Mouse (Mus musculus) embryo, embryonic 10.5 days (tissue): ENCODE results near the gene Gzmf.
"Not testable (repeated sequence)": the region's sequence is repeated elsewhere in the genome, so short reads cannot be mapped to it uniquely, and the experiment has no call there.

Experiments used
- DNase-seq: peaks from one replicate; pipeline ENCODE4 v3.0.0-alpha.2; 2015; ENCODE audit warnings: low spot score

Gzmf gene

DNA sequence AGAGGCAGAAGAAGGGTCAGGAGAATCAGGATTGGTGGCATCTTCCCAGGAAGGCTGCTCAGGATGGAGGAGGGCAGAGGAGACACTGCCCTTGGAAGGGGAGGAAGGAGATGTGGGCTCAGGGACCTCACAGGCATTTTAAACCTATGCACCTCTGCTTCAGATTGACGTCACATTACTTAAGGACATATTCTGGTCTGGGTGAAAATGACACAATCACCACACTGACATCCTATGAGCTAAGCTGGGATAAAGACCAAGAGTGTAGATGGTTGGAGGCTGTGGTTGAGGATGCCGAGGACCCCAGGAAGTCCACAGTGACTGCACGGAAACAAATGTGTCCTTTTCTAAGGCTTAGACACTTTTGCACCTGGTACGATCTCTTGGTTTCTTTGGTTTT, at the start of gene Gzmf:
TSS of gene Gzmf (minus strand) at position 101 of the 400 bp plus-strand sequence.
- DNase-seq: no peak

DNA sequence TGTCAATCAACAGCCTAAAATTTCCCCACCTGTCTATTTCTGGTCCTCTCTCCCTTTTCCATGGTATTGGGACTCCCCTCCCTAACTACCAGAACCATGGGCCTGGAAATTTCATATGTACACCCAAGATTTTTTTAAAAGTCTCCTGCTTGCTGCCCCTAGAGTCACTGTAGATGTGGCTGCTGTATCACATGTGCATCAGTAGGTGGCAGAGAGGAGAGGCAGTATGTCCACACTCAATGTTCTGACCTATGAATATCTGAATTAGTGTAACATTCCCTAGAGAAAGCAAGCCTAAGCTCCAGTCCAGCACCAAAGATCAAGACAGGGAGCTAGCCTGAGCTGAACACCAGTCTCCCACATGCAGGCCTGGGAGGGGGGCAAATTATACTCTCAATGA, 29.2 kb upstream of the Gzmf start:
- no peak for DNase-seq

DNA sequence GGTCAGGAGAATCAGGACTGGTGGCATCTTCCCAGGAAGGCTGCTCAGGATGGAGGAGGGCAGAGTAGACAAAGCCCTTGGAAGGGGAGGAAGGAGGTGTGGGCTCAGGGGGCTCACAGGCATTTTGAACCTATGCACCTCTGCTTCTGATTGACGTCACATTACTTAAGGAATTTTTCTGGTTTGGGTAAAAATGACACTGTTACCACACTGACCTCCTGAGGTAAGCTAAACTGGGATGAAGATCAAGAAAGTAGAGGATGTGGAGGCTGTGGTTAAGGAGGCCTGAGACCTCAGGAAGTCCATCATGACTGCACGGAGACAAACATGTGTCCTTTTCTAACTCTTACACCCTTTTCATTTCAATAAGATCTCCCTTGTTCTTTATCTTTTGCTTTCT, 23.3 kb upstream of the Gzmf start, which contains the start of gene Gzmc:
TSS of gene Gzmc (minus strand) at position 101 of the 400 bp plus-strand sequence.
- DNase-seq: no peak

DNA sequence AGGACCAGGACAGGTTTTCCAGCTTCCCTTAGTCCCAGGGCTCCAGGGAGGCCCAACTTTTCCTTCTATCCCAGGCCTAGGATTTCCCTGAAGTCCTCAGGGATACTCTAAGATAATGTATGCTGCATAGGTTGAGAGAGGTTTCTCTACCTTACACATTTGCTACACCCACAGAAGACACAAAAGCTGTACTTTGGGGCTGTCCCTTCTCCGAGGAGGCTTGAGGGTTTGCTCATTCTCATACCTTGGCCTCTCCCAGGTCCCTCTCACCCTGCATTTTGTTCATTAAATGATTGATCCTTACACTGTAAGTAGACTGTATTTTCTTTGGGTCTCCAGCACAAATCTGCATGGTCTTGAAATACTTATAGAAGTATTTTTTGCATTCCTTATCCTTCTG, 5.6 kb downstream of the Gzmf start:
- no peak for DNase-seq

DNA sequence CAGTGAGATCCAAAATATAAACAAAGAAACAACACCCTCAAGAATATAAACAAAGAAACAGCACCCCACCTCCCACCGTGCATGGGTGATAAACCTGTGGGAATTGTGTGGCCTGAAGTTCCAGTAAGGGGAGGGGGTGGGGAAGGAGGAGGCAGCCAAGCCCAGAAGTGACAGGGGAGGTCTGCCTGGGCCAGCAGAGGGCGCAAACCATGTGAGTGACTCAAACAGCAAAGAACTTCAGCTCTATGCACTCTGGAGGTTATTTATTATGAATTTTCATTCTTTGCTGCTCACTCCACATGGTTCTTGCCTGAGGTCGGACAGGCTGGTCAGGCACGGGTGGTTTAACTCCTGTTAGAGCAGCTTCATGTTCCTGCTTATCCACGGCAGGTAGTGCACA, 6.2 kb downstream of the Gzmf start:
- DNase-seq: peak; percentile 69

DNA sequence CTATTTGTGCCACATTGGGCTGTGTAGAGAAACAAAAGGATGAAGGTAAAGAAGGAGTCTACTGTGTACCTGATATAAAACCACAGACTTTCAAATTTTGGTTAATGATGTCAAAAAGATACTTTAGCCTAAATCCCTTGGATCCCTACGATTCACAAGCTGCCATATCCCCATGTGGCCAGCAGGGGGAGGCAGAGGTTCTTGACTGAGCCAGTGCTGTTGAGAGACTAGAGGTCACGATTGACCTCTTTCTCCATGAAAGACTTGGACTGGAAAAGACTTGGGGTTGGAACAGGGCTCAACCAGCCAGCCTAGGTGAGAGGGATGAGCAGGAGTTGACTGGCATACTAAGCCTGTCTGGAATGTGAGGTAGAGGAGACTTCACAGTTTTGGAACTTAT, 7.2 kb downstream of the Gzmf start:
- peak; percentile 78 for DNase-seq

DNA sequence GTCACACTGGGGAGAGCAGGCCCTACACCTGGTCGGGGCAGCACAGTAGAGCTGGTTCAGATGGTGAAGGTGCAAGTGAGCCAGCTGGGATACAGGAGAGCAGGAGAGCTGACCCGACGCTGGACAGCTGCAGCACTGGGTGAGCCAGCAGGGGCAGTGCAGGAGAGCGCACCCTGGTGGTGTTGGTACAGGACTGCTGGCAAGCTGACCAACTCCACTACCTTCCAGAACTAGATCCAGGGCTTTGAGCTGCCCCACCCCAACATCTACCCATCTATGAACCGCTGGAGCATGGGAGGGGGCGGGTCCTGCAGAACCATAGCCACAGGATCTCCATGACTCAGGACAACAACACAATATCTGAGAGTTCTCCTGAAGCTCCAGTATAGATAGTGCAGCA, 24.3 kb downstream of the Gzmf start:
- peak; percentile 4 for DNase-seq

DNA sequence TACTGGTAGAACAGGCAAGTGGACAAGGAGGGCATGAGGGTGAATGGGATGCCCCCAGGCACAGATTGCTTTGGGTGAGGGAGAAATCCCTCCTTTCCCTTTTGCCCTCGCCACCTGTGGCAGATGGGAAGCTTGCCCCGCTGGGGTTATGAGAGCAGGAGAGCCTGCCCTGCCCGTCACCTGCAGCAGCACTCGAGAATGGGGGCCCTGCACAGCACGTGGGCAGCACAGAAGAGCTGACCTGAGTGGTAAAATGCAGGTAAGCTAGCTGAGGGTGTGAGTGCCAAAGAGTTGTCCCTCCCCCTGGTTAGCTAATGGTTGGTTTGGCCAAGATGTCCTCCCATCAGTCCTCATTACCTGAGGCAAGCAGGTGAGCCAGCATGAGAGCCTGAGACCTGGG, 24.7 kb downstream of the Gzmf start:
- no peak for DNase-seq

DNA sequence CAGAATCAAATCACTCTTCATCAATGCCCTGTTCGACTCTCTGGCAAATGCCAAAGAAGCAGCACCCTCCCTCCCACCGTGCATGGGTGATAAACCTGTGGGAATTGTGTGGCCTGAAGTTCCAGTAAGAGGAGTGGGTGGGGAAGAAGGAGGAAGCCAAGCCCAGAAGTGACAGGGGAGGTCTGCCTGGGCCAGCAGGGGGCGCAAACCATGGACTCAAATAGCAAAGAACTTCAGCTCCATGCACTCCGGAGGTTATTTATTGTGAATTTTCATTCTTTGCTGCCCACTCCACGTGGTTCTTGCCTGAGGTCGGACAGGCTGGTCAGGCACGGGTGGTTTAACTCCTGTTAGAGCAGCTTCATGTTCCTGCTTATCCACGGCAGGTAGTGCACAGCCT, 33.6 kb downstream of the Gzmf start:
- DNase-seq: peak; percentile 62

DNA sequence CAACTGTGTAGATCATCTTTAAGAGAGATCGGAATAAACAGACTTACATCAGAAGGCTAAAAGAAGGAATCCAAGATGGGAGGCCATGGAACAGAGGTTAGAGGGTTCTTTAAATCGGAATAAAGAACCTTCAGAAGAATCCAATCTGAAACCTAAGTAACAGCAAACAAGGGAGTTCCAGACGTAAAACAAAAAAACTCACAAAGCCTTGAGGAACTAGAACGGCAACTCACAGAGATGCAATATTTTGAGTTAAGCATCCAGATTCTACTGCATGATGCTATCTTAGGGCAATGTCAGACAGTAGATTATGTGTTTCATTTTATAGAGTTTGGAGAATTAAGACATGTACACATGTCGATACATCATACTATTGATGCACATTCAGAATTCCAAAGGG, 36.7 kb downstream of the Gzmf start, which contains the start of gene Gzmn:
TSS of gene Gzmn (minus strand) at position 101 of the 400 bp plus-strand sequence.
- DNase-seq: no peak

DNA sequence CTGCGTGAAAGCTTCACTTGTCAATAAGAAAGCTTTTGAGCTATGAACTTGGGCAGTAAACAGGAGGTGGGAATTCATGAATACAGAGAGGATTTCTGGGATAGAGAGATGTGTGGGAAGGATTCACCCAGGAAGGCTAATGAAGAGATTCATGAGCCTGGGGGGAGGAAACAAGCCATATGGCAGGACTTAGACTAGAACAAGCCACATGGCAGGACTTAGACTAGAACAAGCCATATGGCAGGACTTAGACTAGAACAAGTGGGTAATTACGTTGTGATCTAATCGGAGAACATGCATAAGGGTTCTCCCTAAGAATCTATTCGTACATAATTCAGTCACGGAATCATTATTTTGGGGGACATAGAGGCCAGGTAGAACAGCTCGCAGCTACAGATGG, 37.8 kb downstream of the Gzmf start:
- DNase-seq: no peak

DNA sequence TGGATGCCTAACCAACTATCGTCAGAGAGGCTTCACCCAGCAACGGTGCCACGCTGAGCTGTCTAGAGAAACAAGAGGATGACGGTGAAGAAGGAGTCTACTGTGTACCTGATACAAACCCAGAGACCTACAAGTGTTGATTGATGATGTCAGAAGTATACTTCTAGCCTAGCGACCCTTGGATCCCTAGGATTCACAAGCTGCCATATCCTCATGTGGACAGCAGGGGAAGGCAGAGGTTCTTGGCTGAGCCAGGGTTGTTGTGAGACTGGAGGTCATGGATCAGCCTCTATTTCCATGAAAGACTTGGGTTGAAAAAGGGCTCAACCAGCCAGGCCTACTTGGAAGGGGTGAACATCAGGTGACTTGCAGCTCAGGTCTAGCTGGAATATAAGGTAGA, 38.5 kb downstream of the Gzmf start:
- DNase-seq: no peak

DNA sequence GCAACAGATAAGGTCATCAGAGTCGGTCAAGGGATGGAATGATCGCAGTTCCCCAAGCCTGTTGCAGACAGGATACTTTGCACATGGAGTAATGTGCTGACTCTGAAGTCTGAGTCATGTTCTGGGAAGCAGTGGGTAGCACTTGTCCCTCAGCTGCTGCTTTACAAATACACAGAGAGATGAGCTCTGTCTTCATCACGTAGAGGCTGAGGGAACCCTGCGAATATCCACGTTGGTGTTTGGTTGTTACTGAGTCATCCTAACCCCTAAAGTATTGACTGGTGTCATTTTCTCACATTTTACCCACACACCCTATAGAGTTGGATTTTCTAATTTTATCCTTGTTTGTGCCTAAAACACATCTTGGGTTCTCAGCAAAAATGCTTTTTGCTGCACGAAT, 43.2 kb downstream of the Gzmf start:
- DNase-seq: no peak

DNA sequence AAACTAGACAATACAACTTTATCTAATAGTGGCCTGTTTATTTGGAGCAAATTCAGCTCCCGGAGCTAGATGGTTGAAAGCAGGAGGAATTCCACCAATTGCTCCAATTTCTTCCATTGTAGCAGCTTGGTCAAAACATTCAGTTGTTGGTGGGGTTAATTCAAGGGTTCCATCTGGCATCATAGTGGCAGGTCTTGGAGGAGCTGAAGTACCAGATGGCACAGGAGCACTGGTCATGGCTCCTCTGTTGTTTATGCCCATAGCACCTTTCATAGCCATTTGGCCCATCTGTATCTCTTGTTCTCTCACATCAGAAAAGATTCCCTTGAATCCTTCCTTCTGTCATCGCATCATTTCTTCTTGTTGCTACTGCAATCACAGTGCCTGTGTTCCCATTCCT, 49.1 kb downstream of the Gzmf start:
- no peak for DNase-seq

DNA sequence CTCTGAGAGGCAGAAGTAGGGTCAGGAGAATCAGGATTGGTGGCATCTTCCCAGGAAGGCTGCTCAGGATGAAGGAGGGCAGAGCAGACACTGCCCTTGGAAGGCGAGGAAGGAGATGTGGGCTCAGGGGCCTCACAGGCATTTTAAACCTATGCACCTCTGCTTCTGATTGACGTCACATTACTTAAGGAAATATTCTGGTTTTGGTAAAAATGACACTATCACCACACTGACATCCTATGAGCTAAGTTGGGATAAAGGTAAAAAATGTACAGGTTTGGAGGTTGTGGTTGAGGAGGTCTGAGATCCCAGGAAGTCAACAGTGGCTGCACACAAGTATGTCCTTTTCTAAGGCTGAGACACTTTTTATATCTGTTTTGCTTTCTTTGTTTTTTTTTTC, 51.7 kb downstream of the Gzmf start, which contains the start of gene Gzmg:
TSS of gene Gzmg (minus strand) at position 101 of the 400 bp plus-strand sequence.
- not testable (repeated sequence) for DNase-seq

DNA sequence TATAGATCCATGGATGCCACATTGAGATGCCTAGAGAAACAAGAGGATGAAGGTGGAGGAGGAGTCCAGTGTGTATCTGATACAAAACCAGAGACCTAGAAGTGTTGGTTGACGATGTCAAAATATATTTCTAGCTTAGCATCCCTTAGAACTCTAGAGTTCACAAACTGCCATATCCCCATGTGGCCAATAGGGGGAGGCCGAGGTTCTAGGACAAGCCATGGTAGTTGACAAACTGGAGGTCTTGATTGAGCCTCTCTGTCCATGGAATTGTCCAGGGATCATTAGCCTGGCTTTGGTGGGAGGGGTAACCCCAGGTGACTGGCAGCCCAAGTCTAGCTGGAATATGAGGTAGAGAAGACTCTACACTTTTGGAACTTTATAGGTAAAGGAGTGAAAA, 55.9 kb downstream of the Gzmf start:
- no peak for DNase-seq
